Mouse (Mus musculus): Measurements from ENCODE around the gene Crocc2.

Gene Crocc2

DNA sequence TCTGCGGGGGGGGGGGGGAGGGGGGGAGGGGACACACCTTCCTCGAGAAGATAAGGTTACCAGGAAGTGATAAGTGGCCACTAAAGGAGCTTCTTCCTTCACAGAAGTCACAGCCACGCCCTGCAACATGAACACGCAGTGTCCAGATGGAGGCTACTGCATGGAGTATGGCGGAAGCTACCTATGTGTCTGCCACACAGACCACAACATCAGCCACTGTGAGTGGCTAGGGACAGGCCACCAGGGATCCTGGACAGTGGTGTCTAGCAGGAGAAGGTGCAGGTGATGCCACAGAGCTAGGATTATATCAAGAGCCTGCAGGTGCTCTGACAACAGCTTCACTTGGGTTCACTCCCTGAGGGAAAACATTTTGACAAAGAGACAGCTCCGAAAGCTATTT is 103.2 kb downstream of the Crocc2 start:
- in situ Hi-C loops (cut with MboI): no loop called here

DNA sequence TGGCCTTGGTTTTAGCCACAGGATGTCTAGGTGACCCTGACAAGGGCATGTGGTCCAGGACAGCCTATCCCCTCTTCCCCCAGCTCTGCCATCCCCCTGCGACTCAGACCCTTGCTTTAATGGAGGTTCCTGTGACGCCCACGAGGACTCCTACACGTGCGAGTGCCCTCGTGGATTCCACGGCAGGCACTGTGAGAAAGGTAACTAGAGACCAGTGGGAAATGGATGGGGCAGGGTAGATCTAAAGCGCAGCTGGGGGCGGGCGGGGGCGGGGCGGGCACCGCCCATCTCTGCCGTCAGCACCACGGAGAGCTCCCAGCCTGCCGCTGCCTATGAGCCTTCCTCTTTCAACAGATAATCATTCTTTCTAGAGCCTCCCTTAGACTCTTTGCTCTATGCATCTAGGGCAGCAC is 103.9 kb downstream of the Crocc2 start:
- in situ Hi-C loops (cut with MboI): no loop called here

DNA sequence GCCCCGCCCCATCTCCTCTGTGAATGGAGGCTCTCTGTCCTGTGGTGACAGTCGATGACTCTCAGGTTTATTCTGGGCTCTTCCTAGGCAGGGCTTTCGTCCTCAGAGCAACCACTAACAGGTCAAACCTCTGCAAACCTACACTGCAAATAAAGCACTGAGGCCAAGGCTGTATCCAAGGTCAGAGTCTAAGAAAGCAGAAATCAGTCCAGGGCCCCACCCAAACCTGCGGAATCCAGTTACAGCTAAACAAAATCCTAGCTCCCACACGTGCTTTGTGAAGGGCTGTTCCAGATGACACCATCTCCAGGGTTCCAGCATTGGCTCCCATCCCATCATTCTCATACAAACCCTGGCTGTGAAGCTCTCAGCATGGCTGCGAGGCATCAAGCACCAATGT is 107.0 kb downstream of the Crocc2 start:
- in situ Hi-C loops (cut with MboI): no loop called here

DNA sequence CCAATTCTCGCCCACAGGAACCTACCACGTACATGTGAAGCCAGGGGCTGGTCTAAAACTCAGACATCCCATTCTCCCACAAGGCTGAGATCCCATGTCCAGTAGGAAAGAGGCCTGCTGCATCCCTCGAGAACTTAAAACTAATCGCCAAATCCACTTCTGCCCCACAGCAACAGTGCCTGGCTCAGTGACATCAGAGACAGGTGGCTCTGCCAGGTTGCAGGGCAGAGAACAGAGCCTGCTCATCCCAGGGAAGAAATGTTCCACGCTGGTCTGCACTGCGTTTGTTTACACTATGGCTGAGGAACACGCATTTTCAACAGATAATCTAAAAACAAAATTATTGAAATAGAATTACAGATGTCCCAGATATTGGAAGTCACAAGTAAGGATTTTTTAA is 108.5 kb downstream of the Crocc2 start:
- in situ Hi-C loops (cut with MboI): no loop called here

Data from mature B cell (primary cell).